Mouse (Mus musculus): ENCODE measurements around the gene Xcl1. TPM values are rescaled to one million over a fixed set of nuclear protein-coding genes. Genes with fewer than 3 reads are reported as not detected.

Xcl1 gene
- polyA plus RNA-seq, 1 experiment from 2014 or later, result not detected

DNA sequence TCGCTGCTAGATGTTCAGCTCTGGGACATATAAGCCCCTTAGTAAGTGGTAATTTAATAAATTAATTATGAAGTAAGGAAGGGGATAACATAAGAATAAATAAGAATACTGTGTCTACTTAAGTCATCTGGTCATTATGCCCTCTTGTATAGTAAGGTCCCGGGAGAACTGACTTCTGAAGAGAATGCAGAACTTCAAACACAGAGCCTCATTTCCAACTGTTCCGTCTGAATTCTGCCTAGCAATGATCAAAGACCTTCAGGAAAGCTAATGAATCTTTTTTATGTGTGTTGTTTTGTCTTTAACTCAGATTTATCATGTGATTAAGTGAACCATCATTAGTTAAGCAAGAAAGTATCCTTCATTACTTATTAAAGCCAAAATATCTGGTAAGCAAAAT lies 5.3 kb downstream of the Xcl1 start:
- no peak overlapping the region for H3K9ac ChIP-seq (replicated peaks; ENCODE audit: low read length)
- H3K9me3 ChIP-seq (ENCODE audit: low read length), result 0 out of 2 replicates have a peak, but pooled peaks cover 2% of the 10 kb centered on the region
- H3K36me3 ChIP-seq (ENCODE audit: insufficient read depth, low read length), result no peaks in the 10 kb centered on the region
- H3K4me1 ChIP-seq (ENCODE audit: insufficient read depth, low read length), result no peaks in the 10 kb centered on the region
- 54% methylated on average over 3 of the region's 3 CpGs for WGBS
- no peak overlapping the region for H3K27ac ChIP-seq (ENCODE audit: low read length)
- H3K4me3 ChIP-seq (ENCODE audit: low read length), result no peak overlapping the region
- H3K27me3 ChIP-seq (ENCODE audit: insufficient read depth, low read length), result no peaks in the 10 kb centered on the region
- ATAC-seq (ENCODE audit: low FRiP score, low TSS enrichment), result no peak
- no peak overlapping the region for H3K4me2 ChIP-seq (replicated peaks; ENCODE audit: low read depth, low read length)

DNA sequence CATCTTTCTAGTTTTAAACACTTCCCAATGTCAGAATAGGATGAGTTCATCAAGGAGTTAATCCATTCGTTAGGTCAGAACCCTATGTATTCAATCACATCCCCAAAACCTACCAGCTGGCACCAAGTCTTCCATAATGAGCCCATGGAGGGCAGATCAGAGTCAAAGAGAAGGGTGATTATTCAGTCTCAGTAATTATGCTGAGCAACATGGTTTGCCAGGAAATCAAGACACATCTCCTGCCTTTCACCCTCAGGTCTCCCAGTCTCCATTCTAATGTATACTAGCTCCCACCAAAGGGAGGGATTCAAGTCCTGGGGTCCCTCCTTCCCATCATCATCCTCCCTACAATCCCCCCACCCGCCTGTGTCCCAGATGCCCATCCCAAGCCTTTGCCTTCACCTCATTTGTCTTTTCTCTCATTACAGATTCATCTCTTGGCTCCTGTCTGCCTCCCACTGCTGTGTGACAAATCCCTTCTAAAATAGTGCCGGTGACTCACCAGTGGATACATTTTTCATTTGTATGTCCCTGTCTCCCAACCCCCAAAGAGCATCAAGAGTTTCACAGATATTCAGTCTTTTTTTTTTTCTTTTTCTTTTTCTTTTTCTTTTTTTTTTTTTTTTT lies 8.7 kb downstream of the Xcl1 start:
- 83% methylated on average over 3 of the region's 3 CpGs for WGBS
- no peaks in the 10 kb centered on the region for H3K4me1 ChIP-seq (ENCODE audit: insufficient read depth, low read length)

DNA sequence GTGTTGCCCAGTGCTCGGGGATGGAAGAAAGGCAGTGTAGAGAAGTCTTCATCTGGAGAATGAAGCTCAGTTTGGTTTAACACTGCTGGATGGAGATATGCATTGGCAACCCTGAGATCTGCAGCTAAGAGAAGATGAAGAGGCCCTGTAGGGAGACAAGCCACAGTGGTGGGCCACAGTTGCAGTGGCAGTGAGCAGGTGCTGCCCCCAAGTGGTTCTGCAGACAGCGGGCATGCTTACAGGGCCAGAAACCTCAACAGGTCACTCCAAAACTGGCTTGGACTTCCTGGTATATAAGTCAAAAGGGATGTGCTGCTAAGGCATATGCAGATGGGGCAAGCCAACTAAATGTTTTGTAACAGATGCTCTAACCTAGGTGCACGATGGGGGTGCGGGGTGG lies 30.3 kb downstream of the Xcl1 start:
- H3K27me3 ChIP-seq (ENCODE audit: insufficient read depth, low read length), result no peaks in the 10 kb centered on the region
- ATAC-seq (ENCODE audit: low FRiP score, low TSS enrichment), result peak; percentile 85; the same call in 1 of the 2 replicates
- 63% methylated on average over 4 of the region's 4 CpGs for WGBS
- H3K4me2 ChIP-seq (replicated peaks; ENCODE audit: low read depth, low read length), result no peak overlapping the region
- H3K9me3 ChIP-seq (ENCODE audit: low read length), result no peaks in the 10 kb centered on the region
- H3K9ac ChIP-seq (replicated peaks; ENCODE audit: low read length), result no peak overlapping the region
- H3K4me3 ChIP-seq (ENCODE audit: low read length), result no peak overlapping the region
- H3K36me3 ChIP-seq (ENCODE audit: insufficient read depth, low read length), result no peaks in the 10 kb centered on the region
- H3K27ac ChIP-seq (ENCODE audit: low read length), result no peak overlapping the region
- H3K4me1 ChIP-seq (ENCODE audit: insufficient read depth, low read length), result no peaks in the 10 kb centered on the region

More for the DNA sequence above, 8.7 kb downstream of the Xcl1 start:
- no peak overlapping the region for H3K4me2 ChIP-seq (replicated peaks; ENCODE audit: low read depth, low read length)
- no peak overlapping the region for H3K4me3 ChIP-seq (ENCODE audit: low read length)
- H3K27ac ChIP-seq (ENCODE audit: low read length), result no peak overlapping the region
- H3K9ac ChIP-seq (replicated peaks; ENCODE audit: low read length), result no peak overlapping the region
- no peaks in the 10 kb centered on the region for H3K27me3 ChIP-seq (ENCODE audit: insufficient read depth, low read length)
- H3K9me3 ChIP-seq (ENCODE audit: low read length), result 0 out of 2 replicates have a peak, but pooled peaks cover 2% of the 10 kb centered on the region
- H3K36me3 ChIP-seq (ENCODE audit: insufficient read depth, low read length), result no peaks in the 10 kb centered on the region
- ATAC-seq (ENCODE audit: low FRiP score, low TSS enrichment), result no peak

DNA sequence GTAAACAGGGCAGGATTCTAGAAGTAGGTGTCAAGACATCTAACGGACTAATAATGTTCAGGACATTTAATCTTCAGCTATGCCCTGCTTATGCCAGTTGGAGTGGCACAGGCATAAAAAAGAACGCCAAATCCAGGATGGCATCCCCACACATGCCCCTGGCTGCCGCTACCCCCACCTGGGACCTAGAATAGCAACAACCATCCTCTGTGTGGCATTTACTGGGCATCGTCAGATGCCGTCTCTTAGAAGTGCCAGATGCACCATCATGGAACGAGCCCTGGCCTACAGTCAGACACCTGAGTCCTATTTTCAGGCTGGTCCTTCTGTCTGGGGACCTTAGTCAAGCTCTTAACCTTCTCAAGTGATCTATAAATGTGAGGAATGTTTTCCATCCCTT lies 34.6 kb downstream of the Xcl1 start:
- no peak overlapping the region for H3K9ac ChIP-seq (replicated peaks; ENCODE audit: low read length)
- no peaks in the 10 kb centered on the region for H3K9me3 ChIP-seq (ENCODE audit: low read length)
- H3K27me3 ChIP-seq (ENCODE audit: insufficient read depth, low read length), result no peaks in the 10 kb centered on the region
- H3K36me3 ChIP-seq (ENCODE audit: insufficient read depth, low read length), result no peaks in the 10 kb centered on the region
- 86% methylated on average over 6 of the region's 6 CpGs for WGBS
- H3K4me1 ChIP-seq (ENCODE audit: insufficient read depth, low read length), result peaks cover 16% of the 10 kb centered on the region; the same call in 1 of the 2 replicates
- H3K4me3 ChIP-seq (ENCODE audit: low read length), result no peak overlapping the region
- H3K27ac ChIP-seq (ENCODE audit: low read length), result no peak overlapping the region
- H3K4me2 ChIP-seq (replicated peaks; ENCODE audit: low read depth, low read length), result no peak overlapping the region
- no peak for ATAC-seq (ENCODE audit: low FRiP score, low TSS enrichment)

DNA sequence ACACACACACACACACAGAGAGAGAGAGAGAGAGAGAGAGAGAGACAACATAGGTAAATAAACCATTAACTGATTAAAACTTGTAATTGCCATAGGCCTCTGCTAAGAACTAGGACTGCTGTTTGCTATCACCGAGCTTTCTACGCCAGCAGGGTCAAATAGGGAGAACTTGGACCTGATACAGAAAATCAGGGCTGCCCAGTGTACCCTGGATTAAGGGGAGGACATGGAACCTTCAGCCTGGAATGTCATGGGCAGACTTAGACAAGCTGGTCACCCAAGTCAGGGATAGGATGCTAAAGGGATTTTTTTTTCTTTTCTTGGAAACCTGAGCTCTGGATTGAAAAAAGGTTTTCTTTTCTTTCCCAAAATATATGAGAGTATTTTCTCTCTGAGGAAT lies 35.1 kb downstream of the Xcl1 start:
- WGBS, result 77% methylated on average over 2 of the region's 2 CpGs
- H3K27ac ChIP-seq (ENCODE audit: low read length), result peak overlapping the region; percentile 31; the same call in 1 of the 2 replicates
- H3K4me1 ChIP-seq (ENCODE audit: insufficient read depth, low read length), result peaks cover 17% of the 10 kb centered on the region; the same call in 1 of the 2 replicates
- no peaks in the 10 kb centered on the region for H3K36me3 ChIP-seq (ENCODE audit: insufficient read depth, low read length)
- H3K9ac ChIP-seq (replicated peaks; ENCODE audit: low read length), result no peak overlapping the region
- ATAC-seq (ENCODE audit: low FRiP score, low TSS enrichment), result no peak
- no peak overlapping the region for H3K4me3 ChIP-seq (ENCODE audit: low read length)
- no peak overlapping the region for H3K4me2 ChIP-seq (replicated peaks; ENCODE audit: low read depth, low read length)
- no peaks in the 10 kb centered on the region for H3K9me3 ChIP-seq (ENCODE audit: low read length)
- no peaks in the 10 kb centered on the region for H3K27me3 ChIP-seq (ENCODE audit: insufficient read depth, low read length)

DNA sequence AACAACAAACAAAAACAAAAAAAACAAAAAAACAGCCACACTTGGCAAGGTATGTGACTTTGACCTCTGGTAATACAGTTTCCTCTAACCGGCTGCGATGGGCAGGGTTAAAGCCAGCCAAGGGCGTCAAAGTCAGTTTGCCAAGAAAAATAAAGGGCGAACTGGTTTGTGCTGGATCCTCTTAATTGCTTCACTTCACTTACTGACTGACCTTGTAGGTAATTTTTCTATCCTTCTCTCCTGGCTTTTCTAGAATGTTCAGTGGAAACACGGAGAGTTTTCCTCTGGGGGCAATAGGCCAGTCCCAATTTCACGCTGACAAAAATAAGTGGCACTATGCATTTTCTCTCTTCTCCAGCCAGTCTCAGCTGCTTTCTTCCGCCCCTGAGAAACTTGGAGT lies 35.8 kb downstream of the Xcl1 start:
- H3K4me2 ChIP-seq (replicated peaks; ENCODE audit: low read depth, low read length), result peak overlapping the region; percentile 71
- peaks cover 17% of the 10 kb centered on the region; the same call in 1 of the 2 replicates for H3K4me1 ChIP-seq (ENCODE audit: insufficient read depth, low read length)
- no peaks in the 10 kb centered on the region for H3K36me3 ChIP-seq (ENCODE audit: insufficient read depth, low read length)
- H3K27me3 ChIP-seq (ENCODE audit: insufficient read depth, low read length), result no peaks in the 10 kb centered on the region
- no peak overlapping the region; the same call in 1 of the 2 replicates for H3K27ac ChIP-seq (ENCODE audit: low read length)
- peak overlapping the region; percentile 58; the same call in 1 of the 2 replicates for H3K9ac ChIP-seq (replicated peaks; ENCODE audit: low read length)
- peak; percentile 63; the same call in 1 of the 2 replicates for ATAC-seq (ENCODE audit: low FRiP score, low TSS enrichment)
- peak overlapping the region; percentile 45 for H3K4me3 ChIP-seq (ENCODE audit: low read length)
- H3K9me3 ChIP-seq (ENCODE audit: low read length), result no peaks in the 10 kb centered on the region
- WGBS, result 16% methylated on average over 7 of the region's 7 CpGs

DNA sequence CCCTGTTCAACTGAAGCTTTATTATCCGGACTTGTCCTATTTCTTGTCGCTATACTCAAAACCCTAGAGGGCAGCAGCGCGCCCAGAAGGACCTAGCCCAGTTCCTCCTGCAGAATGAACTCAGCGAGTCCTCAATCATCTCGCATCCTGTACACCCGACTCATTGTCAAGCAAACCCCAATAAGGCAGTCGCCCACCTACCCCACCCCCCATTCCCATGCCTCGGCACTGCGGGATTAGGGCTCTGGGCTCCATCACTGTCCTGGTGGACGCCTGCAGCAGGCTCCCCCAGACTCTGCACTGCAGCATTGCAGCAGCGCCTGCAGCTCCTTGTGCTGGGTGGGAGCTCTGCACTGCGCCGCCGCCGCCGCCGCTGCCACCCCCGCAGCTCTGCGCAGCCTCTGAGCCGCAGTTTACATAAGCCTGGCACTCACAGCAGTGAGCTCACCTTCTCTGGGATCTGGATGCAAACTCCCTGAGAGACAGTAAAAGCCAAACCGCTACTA lies 36.4 kb downstream of the Xcl1 start:
- H3K4me3 ChIP-seq (ENCODE audit: low read length), result peak overlapping the region; percentile 45
- no peaks in the 10 kb centered on the region for H3K27me3 ChIP-seq (ENCODE audit: insufficient read depth, low read length)
- no peaks in the 10 kb centered on the region for H3K36me3 ChIP-seq (ENCODE audit: insufficient read depth, low read length)
- ATAC-seq (ENCODE audit: low FRiP score, low TSS enrichment), result peak; percentile 94
- peaks cover 17% of the 10 kb centered on the region; the same call in 1 of the 2 replicates for H3K4me1 ChIP-seq (ENCODE audit: insufficient read depth, low read length)
- peak overlapping the region; percentile 71 for H3K4me2 ChIP-seq (replicated peaks; ENCODE audit: low read depth, low read length)
- H3K9ac ChIP-seq (replicated peaks; ENCODE audit: low read length), result peak overlapping the region; percentile 58
- 0% methylated on average over 22 of the region's 22 CpGs for WGBS
- peak overlapping the region; percentile 48 for H3K27ac ChIP-seq (ENCODE audit: low read length)
- H3K9me3 ChIP-seq (ENCODE audit: low read length), result no peaks in the 10 kb centered on the region

DNA sequence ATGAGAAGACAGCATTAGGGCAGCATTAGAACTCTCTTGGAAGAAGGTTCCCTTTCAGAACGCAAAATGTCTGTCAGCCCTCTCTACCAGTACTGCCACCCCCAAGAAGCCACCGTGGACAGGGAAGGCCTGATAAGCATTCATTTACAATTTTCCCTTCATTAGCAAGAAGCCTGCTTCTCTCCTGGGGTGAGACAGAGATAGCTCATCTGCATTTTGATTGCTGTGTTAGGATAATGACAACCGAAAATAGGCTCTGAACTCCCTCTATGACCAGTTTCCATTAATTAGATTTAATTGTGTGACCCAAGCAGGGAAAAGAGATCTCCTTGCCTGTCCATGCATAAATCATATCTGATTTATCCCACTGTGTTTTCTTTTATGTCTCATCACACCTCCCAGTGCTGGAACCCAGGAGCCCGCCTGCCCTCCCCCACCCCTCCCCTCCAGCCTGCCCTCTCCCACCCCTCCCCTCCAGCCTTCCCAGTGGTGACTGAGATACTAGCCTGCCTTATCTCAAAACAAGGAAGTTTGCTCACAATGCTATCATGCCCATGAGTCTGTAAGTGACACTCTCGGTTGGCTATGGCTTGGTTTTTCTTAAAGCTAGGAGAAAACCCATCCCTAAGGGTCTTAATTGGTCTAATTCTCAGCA lies 38.0 kb downstream of the Xcl1 start:
- H3K27ac ChIP-seq (ENCODE audit: low read length), result no peak overlapping the region
- no peak for ATAC-seq (ENCODE audit: low FRiP score, low TSS enrichment)
- H3K36me3 ChIP-seq (ENCODE audit: insufficient read depth, low read length), result no peaks in the 10 kb centered on the region
- 67% methylated on average over 5 of the region's 5 CpGs for WGBS
- no peak overlapping the region; the same call in 1 of the 2 replicates for H3K4me2 ChIP-seq (replicated peaks; ENCODE audit: low read depth, low read length)
- H3K27me3 ChIP-seq (ENCODE audit: insufficient read depth, low read length), result no peaks in the 10 kb centered on the region
- no peak overlapping the region for H3K4me3 ChIP-seq (ENCODE audit: low read length)
- H3K9ac ChIP-seq (replicated peaks; ENCODE audit: low read length), result no peak overlapping the region
- H3K4me1 ChIP-seq (ENCODE audit: insufficient read depth, low read length), result peaks cover 17% of the 10 kb centered on the region; the same call in 1 of the 2 replicates
- H3K9me3 ChIP-seq (ENCODE audit: low read length), result no peaks in the 10 kb centered on the region

DNA sequence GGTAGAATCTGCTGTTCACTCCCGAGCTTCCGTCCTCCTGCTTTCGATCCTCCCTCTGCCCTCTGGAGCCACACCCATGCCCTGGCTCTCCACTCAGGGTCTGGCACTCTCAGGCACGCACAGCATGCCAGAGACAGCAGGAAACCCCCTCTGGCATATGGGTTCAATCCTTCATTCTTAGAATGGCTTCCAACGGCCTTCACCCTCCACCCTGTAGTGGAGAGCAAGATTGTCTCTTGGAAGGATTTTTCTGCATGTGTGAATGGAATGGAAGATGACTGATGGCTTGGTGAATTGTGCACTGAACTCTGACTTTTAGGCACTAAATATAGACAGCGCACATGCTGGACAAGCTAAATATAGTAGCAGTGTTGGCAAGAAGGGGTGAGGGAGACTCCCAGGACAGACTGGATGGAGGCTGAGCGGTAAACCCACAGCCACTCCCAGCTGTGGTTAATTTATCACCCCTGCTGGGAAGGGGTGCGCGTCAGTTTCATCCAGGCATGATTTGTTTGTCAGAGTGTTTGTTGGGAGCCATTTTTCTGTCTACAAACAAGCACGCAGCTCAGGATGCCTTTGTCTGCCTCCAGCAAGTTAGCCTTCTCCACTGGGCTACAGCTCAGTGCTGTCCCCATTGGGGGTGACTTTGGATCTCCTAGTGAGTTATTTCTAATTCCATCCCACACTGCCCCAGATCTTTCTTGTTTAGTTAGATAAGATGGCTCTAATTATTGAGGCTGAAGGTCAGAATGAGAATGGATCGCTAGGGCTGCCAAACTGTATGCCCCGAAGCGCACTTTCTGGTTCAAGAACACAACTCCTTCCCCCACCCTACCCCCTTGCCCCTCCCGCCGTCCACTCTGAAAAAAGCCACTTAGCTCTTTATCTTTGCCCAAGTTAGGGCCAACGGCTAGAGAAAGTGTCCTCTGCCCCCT lies 38.8 kb downstream of the Xcl1 start:
- H3K9me3 ChIP-seq (ENCODE audit: low read length), result no peaks in the 10 kb centered on the region
- no peak overlapping the region for H3K9ac ChIP-seq (replicated peaks; ENCODE audit: low read length)
- no peak overlapping the region for H3K27ac ChIP-seq (ENCODE audit: low read length)
- H3K27me3 ChIP-seq (ENCODE audit: insufficient read depth, low read length), result no peaks in the 10 kb centered on the region
- no peaks in the 10 kb centered on the region for H3K36me3 ChIP-seq (ENCODE audit: insufficient read depth, low read length)
- WGBS, result 50% methylated on average over 16 of the region's 16 CpGs
- no peak overlapping the region; the same call in 1 of the 2 replicates for H3K4me2 ChIP-seq (replicated peaks; ENCODE audit: low read depth, low read length)
- H3K4me1 ChIP-seq (ENCODE audit: insufficient read depth, low read length), result peaks cover 17% of the 10 kb centered on the region; the same call in 1 of the 2 replicates
- peak; percentile 33; the same call in 1 of the 2 replicates for ATAC-seq (ENCODE audit: low FRiP score, low TSS enrichment)
- no peak overlapping the region for H3K4me3 ChIP-seq (ENCODE audit: low read length)
